Mouse (Mus musculus) erythroblast, embryonic 14.5 days (primary cell): ENCODE data around the gene Nell2. TPM values are rescaled to one million over a fixed set of nuclear protein-coding genes. Genes with fewer than 3 reads are reported as not detected.

Experiments used
- H3K27me3 ChIP-seq: 2 replicates; pipeline ENCODE4 v1.6.1; 2012; ENCODE audit warnings: inconsistent platforms; ENCODE audit not compliant: control insufficient read depth
- H3K36me3 ChIP-seq: 2 replicates; pipeline ENCODE4 v1.6.1; 2012; ENCODE audit warnings: mild to moderate bottlenecking, inconsistent platforms; ENCODE audit not compliant: control insufficient read depth
- H3K4me1 ChIP-seq: 2 replicates; pipeline ENCODE4 v1.6.1; 2012; ENCODE audit warnings: inconsistent platforms; ENCODE audit not compliant: control insufficient read depth
- H3K4me3 ChIP-seq: replicated peaks from 2 replicates; pipeline ENCODE3; 2012; ENCODE audit warnings: moderate library complexity, mild to moderate bottlenecking, inconsistent platforms
- H3K9me3 ChIP-seq: 2 replicates; pipeline ENCODE4 v1.6.1; 2012; ENCODE audit warnings: low read length, inconsistent platforms, mixed read lengths; ENCODE audit not compliant: control insufficient read depth
- GATA1 ChIP-seq: IDR thresholded peaks from 2 replicates; pipeline ENCODE4 v1.6.1; 2012; ENCODE audit warnings: low read length, inconsistent platforms, mixed read lengths
- TAL1 ChIP-seq: IDR thresholded peaks from 3 replicates; pipeline ENCODE4 v1.6.1; 2012; ENCODE audit warnings: low read length, inconsistent platforms, mixed read lengths
- polyA plus RNA-seq: library from polyadenylated mRNA; stranded (reverse); fragments of >175 nt; gene quantifications from 2 replicates; pipeline ENCODE4 v1.2.3, GENCODE M21; 2012

Nell2 gene
- polyA plus RNA-seq: not detected in 2 replicates

DNA sequence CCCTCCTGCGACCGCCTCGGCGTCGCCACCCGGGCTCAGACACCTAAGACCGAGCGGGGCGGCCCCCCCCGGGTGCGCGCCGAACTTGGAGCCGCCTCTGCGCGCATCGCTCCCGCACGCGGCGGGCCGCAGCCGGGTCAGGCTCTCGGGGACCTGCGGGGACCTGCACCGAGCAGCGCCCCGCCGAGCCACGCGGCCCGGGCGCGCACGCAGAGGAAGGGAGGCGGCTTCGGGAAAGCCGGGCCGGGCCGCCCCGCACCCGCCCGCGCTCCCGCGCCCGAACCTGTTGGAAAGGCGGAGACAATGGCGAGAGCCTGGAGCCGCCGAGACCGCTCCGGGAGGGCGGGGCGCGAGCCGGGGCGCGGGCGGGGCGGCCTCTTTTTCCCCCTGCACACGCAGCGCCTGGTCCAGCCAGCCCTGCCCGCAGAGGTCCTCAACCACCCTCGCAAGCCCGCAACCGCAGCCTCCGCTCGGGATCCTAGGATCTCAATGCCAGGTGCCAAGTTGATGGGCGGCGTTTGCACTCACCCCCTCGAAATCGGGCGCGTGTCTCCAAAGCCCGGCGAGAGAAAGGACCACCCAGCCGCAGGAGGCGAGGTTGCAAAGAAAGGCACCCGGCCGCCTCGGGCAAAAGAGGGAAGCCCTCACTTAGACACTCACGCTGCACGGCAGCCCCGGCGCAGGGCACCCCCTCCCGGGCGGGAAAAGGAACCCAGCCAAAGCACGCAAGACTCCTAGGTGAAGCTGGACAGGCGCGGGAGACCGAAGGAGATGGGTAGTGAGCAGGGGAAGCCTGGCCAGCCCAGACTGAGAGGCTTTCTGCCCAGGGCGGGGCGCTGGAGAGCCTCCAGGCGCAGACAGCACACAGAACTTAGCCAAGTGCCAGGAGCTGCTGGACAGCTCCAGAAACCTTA is at the start of gene Nell2:
Nell2 (minus strand) TSS at position 612 of the 914 bp plus-strand sequence.
- Histone ChIP-seq H3K36me3 (no peaks in the 10 kb centered on the region), H3K27me3 (peaks cover 27% of the 10 kb centered on the region), H3K9me3 (no peaks in the 10 kb centered on the region), H3K4me3 (no peak within 1 kb of the TSS), H3K4me1 (no peaks in the 10 kb centered on the region)
- no peak for TF ChIP-seq GATA1
- no peak for TF ChIP-seq TAL1

DNA sequence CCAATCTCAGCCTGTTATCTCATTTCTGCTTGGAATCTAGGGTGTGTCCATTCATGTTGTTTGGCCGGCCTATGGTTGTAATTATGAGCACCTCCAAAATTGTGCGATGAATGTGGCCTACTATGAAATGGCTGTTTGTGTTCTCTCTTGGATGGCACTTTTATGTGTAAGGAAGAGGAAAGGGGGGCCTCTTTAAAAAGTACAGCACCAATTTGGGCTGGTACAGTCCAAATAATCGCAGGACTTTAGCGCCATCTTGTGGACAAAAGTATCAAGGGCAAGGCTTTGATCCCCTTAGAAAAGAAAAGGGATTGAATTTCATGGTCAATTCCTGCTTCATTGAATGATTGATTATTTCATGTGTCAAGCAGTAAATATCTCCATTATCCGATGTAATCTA is 46.3 kb upstream of the Nell2 start:
- no peaks in the 10 kb centered on the region for H3K4me1 ChIP-seq
- no peaks in the 10 kb centered on the region for H3K36me3 ChIP-seq
- no peaks in the 10 kb centered on the region for H3K9me3 ChIP-seq
- no peaks in the 10 kb centered on the region for H3K27me3 ChIP-seq
- no peak overlapping the region for H3K4me3 ChIP-seq
- no peak for TF ChIP-seq TAL1
- no peak for TF ChIP-seq GATA1

DNA sequence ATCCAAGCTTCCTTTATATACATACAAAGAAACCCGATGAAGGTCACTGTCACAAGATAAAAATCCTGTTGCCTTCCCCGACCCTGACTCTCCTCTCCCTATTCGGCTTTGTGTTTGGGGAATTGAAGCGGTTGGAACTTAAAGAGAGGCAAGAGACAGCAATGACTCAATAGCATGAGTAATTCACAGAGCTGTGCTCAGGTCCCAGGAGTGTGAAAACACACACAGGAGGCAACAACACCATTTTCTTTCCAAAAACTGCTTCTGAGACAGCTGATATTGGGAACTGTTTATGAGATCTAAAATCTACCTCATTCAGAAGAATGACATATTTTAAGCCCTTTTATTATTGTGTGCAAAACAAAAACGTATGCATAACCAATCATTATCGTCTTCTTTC is 41.2 kb upstream of the Nell2 start:
- no peaks in the 10 kb centered on the region for H3K4me1 ChIP-seq

DNA sequence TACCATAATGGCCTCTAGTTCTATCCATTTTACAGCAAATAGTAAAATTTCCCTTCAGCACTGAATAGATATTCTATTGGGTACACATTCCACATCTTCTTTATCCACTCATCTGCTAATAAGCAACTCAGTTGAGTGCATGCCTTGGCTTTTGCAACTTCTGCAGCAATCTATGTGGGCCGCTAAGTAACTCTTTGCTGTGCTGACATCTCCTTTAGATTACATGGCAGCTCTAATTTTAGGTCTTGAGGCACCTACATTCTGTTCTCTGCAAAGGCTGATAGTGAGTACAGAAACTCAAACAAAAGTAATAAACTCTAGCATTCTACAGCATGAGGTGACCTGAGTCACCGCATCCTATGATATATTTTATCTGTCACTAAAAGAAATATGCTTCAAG is 36.8 kb upstream of the Nell2 start:
- Histone ChIP-seq H3K4me1 (no peaks in the 10 kb centered on the region), H3K36me3 (no peaks in the 10 kb centered on the region), H3K27me3 (no peaks in the 10 kb centered on the region), H3K9me3 (peaks cover 16% of the 10 kb centered on the region; the same call in 1 of the 2 replicates), H3K4me3 (no peak overlapping the region)
- no peak for TF ChIP-seq GATA1
- no peak for TF ChIP-seq TAL1

More for the DNA sequence above, 41.2 kb upstream of the Nell2 start:
- peaks cover 11% of the 10 kb centered on the region; the same call in 1 of the 2 replicates for H3K9me3 ChIP-seq
- H3K27me3 ChIP-seq: no peaks in the 10 kb centered on the region
- H3K36me3 ChIP-seq: no peaks in the 10 kb centered on the region
- TF ChIP-seq TAL1 (no peak), GATA1 (no peak)
- H3K4me3 ChIP-seq: no peak overlapping the region

DNA sequence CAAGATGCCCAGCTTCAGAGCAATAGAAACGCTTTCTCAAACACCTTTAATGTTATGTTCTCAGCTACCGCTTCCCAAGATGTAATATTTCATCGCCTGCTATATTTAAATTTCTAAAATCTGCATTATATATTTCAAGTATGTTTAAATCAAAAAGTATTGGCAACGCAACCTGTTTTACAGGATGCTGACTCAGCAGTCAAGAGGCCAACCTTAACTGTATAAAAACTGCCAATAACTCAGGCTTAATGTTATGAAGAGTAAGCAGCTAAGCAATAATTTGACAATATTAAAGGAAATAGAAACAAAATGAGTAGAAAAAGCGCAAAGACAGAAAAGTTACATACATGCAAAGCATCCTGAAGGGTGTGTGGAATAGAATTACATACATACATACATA is 32.9 kb upstream of the Nell2 start:
- Histone ChIP-seq H3K9me3 (peaks cover 17% of the 10 kb centered on the region), H3K27me3 (no peaks in the 10 kb centered on the region), H3K4me3 (no peak overlapping the region), H3K36me3 (no peaks in the 10 kb centered on the region), H3K4me1 (no peaks in the 10 kb centered on the region)
- TF ChIP-seq TAL1 (no peak), GATA1 (no peak)

DNA sequence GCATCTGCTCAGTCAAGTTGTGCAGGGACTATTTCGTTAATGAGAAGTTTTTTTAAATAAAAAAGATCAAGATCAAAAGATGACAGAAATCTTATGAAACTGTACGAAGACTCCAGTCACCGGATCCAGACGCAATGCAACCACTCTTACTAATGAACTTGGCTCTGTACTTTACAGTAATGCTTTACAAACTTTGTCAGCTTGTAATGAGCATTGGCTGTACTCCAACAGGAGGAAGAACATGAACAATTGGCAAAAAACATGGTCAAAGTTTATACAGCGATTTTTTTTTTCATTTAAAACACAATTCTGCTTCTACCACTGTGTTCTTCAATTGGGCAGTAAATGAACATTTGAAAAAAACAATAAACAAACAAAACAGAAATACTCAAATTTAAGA is 21.7 kb upstream of the Nell2 start:
- Histone ChIP-seq H3K4me1 (no peaks in the 10 kb centered on the region), H3K9me3 (peaks cover 10% of the 10 kb centered on the region), H3K4me3 (no peak overlapping the region), H3K27me3 (no peaks in the 10 kb centered on the region), H3K36me3 (no peaks in the 10 kb centered on the region)
- TF ChIP-seq TAL1: no peak
- TF ChIP-seq GATA1: no peak

DNA sequence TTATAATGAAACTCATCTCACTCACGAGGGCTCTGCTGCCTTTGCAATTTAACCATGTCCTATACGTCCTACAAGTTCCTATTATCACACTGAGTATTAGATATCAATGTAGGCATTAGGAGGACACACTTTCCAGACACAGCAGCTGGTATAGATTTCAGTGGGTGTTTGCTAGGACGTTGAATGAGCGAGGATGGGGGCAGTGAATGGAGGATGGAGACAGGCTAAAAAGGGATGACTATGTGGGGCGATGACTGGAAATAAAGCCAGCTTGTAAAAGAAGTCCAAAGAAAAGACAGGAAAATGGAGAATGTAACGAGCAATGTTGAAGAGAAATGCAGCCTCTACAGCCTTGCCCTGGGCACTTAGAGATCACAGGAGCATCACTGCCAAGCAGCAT is 14.3 kb upstream of the Nell2 start:
- H3K4me3 ChIP-seq: no peak overlapping the region
- no peaks in the 10 kb centered on the region for H3K36me3 ChIP-seq
- H3K4me1 ChIP-seq: no peaks in the 10 kb centered on the region
- no peaks in the 10 kb centered on the region for H3K27me3 ChIP-seq
- peaks cover 15% of the 10 kb centered on the region for H3K9me3 ChIP-seq
- TF ChIP-seq GATA1: no peak
- TF ChIP-seq TAL1: no peak

DNA sequence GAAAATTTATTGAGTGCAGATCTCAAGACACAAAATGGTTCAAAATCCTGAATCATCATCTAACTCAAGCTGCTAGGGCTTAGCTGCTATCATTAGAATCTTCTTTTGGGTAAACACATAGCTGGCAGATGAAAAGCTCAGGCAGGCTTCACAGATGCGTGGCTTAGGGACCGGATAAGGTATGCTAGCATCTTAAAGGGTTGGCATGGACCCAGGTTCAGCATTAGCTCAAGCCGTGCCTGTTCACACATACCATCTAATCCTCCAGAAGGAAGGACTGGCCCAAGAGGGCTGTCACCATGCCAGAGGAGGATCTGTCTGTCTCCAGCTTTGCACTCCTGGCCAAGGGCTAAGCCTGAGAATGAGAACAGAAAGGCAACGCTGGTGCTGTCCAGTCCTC is 8.4 kb upstream of the Nell2 start:
- H3K4me3 ChIP-seq: no peak overlapping the region
- no peaks in the 10 kb centered on the region for H3K36me3 ChIP-seq
- H3K27me3 ChIP-seq: no peaks in the 10 kb centered on the region
- H3K9me3 ChIP-seq: peaks cover 26% of the 10 kb centered on the region
- TF ChIP-seq TAL1: no peak
- TF ChIP-seq GATA1: no peak
- H3K4me1 ChIP-seq: no peaks in the 10 kb centered on the region

DNA sequence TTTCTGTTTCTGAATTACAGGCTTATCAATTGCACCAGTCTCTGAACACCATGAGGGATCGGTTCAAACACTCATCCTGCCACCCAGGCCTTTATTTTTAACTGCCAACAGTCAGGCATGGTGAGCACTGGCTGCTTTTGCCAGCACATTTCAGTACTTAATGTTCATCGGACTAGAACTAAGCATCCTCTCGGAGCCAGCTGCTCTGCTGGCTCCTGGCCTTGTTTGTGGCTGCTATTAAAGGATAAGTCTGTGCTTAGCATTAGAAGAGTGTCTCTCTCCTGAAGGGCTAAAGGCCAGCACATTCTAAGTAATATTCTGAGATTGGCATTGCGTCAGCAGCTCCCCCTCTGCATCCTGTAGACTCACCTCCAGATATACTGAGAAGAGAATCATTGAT is 7.9 kb upstream of the Nell2 start:
- peaks cover 25% of the 10 kb centered on the region for H3K9me3 ChIP-seq

More for the DNA sequence above, 7.9 kb upstream of the Nell2 start:
- H3K4me1 ChIP-seq: no peaks in the 10 kb centered on the region
- no peaks in the 10 kb centered on the region for H3K36me3 ChIP-seq
- no peak overlapping the region for H3K4me3 ChIP-seq
- no peaks in the 10 kb centered on the region for H3K27me3 ChIP-seq
- TF ChIP-seq TAL1: no peak
- no peak for TF ChIP-seq GATA1
